In genomic region chr6:91085114-91085892, GRCm38 (mm10) we compare ENCODE assay signal across 9 mouse cellular contexts. TPM values are rescaled to one million over a fixed set of nuclear protein-coding genes. Genes with fewer than 3 reads are reported as not detected.
A peak's percentile ranks its signal among the peaks of the same experiment; 100 is the strongest.
DNase-seq lines count a peak whose midpoint lies in the region; ATAC-seq and TF ChIP-seq lines count a peak whose summit lies in the region.
"Had no signal": no experiment of that assay in that cellular context is flagged by ENCODE, and none has a peak within 500 bp of the region (broad histone marks: within the 10 kb centered on the region; RNA-seq: fewer than 3 reads in every experiment).

No protein-coding gene starts in this region.

- no peak overlapping the region for H3K4me2 ChIP-seq in midbrain, postnatal 0 days (ENCODE audit: low read depth, low read length, poor library complexity, severe bottlenecking)
- H3K4me2 ChIP-seq in midbrain, embryonic 11.5 days: no peak overlapping the region
- H3K4me2 ChIP-seq in liver, embryonic 13.5 days: no peak overlapping the region

- DNase-seq in cerebellum, adult 18-20 months: peak; percentile 13 to 20
- no peak for DNase-seq in cerebellum, adult 11 months
- DNase-seq in midbrain, postnatal 0 days (ENCODE audit: low spot score): no peak
- DNase-seq in midbrain, embryonic 11.5 days (ENCODE audit: low spot score, missing footprints): no peak
- DNase-seq in liver, embryonic 13.5 days: peak; percentile 23
- DNase-seq in thymus, postnatal 14 days: peak; percentile 73
- no peak for DNase-seq in layer of hippocampus, postnatal 10 days (ENCODE audit: low spot score in 2 of 2)

- H3K36me3 ChIP-seq in midbrain, postnatal 0 days (ENCODE audit: insufficient read depth, low read length): peaks cover 26% of the 10 kb centered on the region
- peaks cover 2% of the 10 kb centered on the region; the same call in 1 of the 2 replicates for H3K36me3 ChIP-seq in midbrain, embryonic 11.5 days (ENCODE audit: control insufficient read depth, insufficient read depth, low read length)
- H3K36me3 ChIP-seq in liver, embryonic 13.5 days: peaks cover 85% of the 10 kb centered on the region

- no peak overlapping the region for H3K4me3 ChIP-seq in midbrain, postnatal 0 days (ENCODE audit: low read depth, low read length)
- H3K4me3 ChIP-seq in midbrain, embryonic 11.5 days (ENCODE audit: low read depth, low read length): no peak overlapping the region
- H3K4me3 ChIP-seq in liver, embryonic 13.5 days (replicated peaks): no peak overlapping the region
- H3K4me3 ChIP-seq: megakaryocyte, embryonic 14.5 days had no signal

- no peaks in the 10 kb centered on the region for H3K9me3 ChIP-seq in midbrain, postnatal 0 days (ENCODE audit: low read length)
- H3K9me3 ChIP-seq in midbrain, embryonic 11.5 days (ENCODE audit: control insufficient read depth, low read length): no peaks in the 10 kb centered on the region
- H3K9me3 ChIP-seq in liver, embryonic 13.5 days (replicated peaks): no peaks in the 10 kb centered on the region
- H3K9me3 ChIP-seq: megakaryocyte, embryonic 14.5 days had no signal

- no peaks in the 10 kb centered on the region for H3K27me3 ChIP-seq in midbrain, postnatal 0 days (ENCODE audit: insufficient read depth, low read length)
- no peaks in the 10 kb centered on the region for H3K27me3 ChIP-seq in midbrain, embryonic 11.5 days (ENCODE audit: control insufficient read depth, insufficient read depth, low read length)
- H3K27me3 ChIP-seq in liver, embryonic 13.5 days: no peaks in the 10 kb centered on the region
- H3K27me3 ChIP-seq: megakaryocyte, embryonic 14.5 days had no signal

- 77% methylated on average over 5 of the region's 5 CpGs for WGBS in midbrain, postnatal 0 days
- 81% methylated on average over 5 of the region's 5 CpGs for WGBS in midbrain, embryonic 11.5 days
- 63% methylated on average over 5 of the region's 5 CpGs for WGBS in liver, embryonic 13.5 days (ENCODE audit: insufficient replicate concordance)

- no peak overlapping the region for H3K27ac ChIP-seq in midbrain, postnatal 0 days (ENCODE audit: low read depth, low read length)
- no peak overlapping the region for H3K27ac ChIP-seq in midbrain, embryonic 11.5 days (ENCODE audit: low read depth, low read length)
- no peak overlapping the region for H3K27ac ChIP-seq in liver, embryonic 13.5 days

- ATAC-seq in midbrain, postnatal 0 days (ENCODE audit: low FRiP score): no peak
- no peak for ATAC-seq in midbrain, embryonic 11.5 days (ENCODE audit: low FRiP score)
- peak; percentile 73 for ATAC-seq in liver, embryonic 13.5 days (ENCODE audit: low read depth)
- ATAC-seq in cerebellum, adult (ENCODE audit: insufficient number of reproducible peaks, low FRiP score, low TSS enrichment): no peak

- TF ChIP-seq CTCF in midbrain, postnatal 0 days (IDR thresholded peaks at IDR 0.05): peak; percentile 33

- H3K9ac ChIP-seq in midbrain, postnatal 0 days (replicated peaks; ENCODE audit: low read length, poor library complexity, severe bottlenecking): no peak overlapping the region
- no peak overlapping the region for H3K9ac ChIP-seq in midbrain, embryonic 11.5 days (ENCODE audit: low read length)
- no peak overlapping the region for H3K9ac ChIP-seq in liver, embryonic 13.5 days

- H3K4me1 ChIP-seq in midbrain, postnatal 0 days (ENCODE audit: insufficient read depth, low read length): no peaks in the 10 kb centered on the region
- H3K4me1 ChIP-seq in midbrain, embryonic 11.5 days (ENCODE audit: control insufficient read depth, insufficient read depth, low read length): no peaks in the 10 kb centered on the region
- peaks cover 6% of the 10 kb centered on the region for H3K4me1 ChIP-seq in liver, embryonic 13.5 days (replicated peaks)

RNA-seq across cellular contexts. Expression of gene Nup210, which starts 31.3 kb away (rescaled TPM):
- 58.3 and 67.8 TPM in 2 replicates for total RNA-seq in midbrain, postnatal 0 days (2014; rRNA removed)
- polyA plus RNA-seq in midbrain, postnatal 0 days (2015; fragmentation: Nextera tagmentation; extraction: Ambion mirVana): 16.2 and 17.2 TPM in 2 replicates
- polyA plus RNA-seq in midbrain, embryonic 11.5 days (2014; fragmentation: Nextera tagmentation; extraction: Ambion mirVana): 13.9 and 15.8 TPM in 2 replicates
- polyA plus RNA-seq in liver, embryonic 13.5 days (2015; fragmentation: Nextera tagmentation; extraction: Ambion mirVana): 28.5 and 34.3 TPM in 2 replicates
- total RNA-seq in layer of hippocampus, postnatal 10 days (2021): 10 to 100 TPM; 30.7 to 42.1 TPM

Comparison
In these comparisons a context has a peak if more than half of its experiments do, and no peak if none do; other contexts are left out.
1. DNase-seq: peak in cerebellum, adult 18-20 months (2 of 2), liver, embryonic 13.5 days (single experiment) and thymus, postnatal 14 days (single experiment); none in cerebellum, adult 11 months (single experiment), midbrain, postnatal 0 days (single experiment), midbrain, embryonic 11.5 days (single experiment) and layer of hippocampus, postnatal 10 days (0 of 2).